Mouse (Mus musculus) E14TG2a.4 (cell line): ENCODE results near the gene Gm10406.
"Not testable (repeated sequence)": the region's sequence is repeated elsewhere in the genome, so short reads cannot be mapped to it uniquely, and the experiment has no call there.

Source experiments
- CTCF ChIP-seq: conservative IDR thresholded peaks from 2 replicates; pipeline ENCODE4 v1.5.1; 2014; ENCODE audit warnings: low read length
- POU5F1 ChIP-seq: IDR thresholded peaks from 2 replicates; pipeline ENCODE4 v1.6.1; 2014; ENCODE audit warnings: low read length, borderline replicate concordance

GRCm38 (mm10) chr14:6973718-6974117, 53.5 kb downstream of the Gm10406 start, which contains the start of gene Gm6356:
- not testable (repeated sequence) for TF ChIP-seq CTCF, POU5F1
